Mouse (Mus musculus) kidney, embryonic 16.5 days (tissue): ENCODE data around the gene Pde8a. TPM values are rescaled to one million over a fixed set of nuclear protein-coding genes. Genes with fewer than 3 reads are reported as not detected.

Source experiments
- ATAC-seq: fragments of 200-750 bp; cut with Nextera tagmentation; 2 replicates; pipeline ENCODE4 v1.8.0; 2017; ENCODE audit warnings: moderate TSS enrichment; ENCODE audit not compliant: low FRiP score, low TSS enrichment
- H3K27ac ChIP-seq: fragments of 300-500 bp; sonication (generic); 2 replicates; pipeline ENCODE4 v1.5.1; 2014; ENCODE audit warnings: low read length
- H3K27me3 ChIP-seq: fragments of 300-500 bp; sonication (generic); 2 replicates; pipeline ENCODE4 v1.6.1; 2014; ENCODE audit warnings: low read length, control low read depth, mixed read lengths; ENCODE audit not compliant: insufficient read depth
- H3K36me3 ChIP-seq: fragments of 300-500 bp; sonication (generic); 2 replicates; pipeline ENCODE4 v1.6.1; 2014; ENCODE audit warnings: low read length, control low read depth, mixed read lengths; ENCODE audit not compliant: insufficient read depth
- H3K4me1 ChIP-seq: fragments of 300-500 bp; sonication (generic); 2 replicates; pipeline ENCODE4 v1.6.1; 2014; ENCODE audit warnings: low read length, control low read depth, mixed read lengths; ENCODE audit not compliant: insufficient read depth
- H3K4me2 ChIP-seq: fragments of 300-500 bp; sonication (generic); replicated peaks from 2 replicates; pipeline ENCODE4 v1.6.1; 2014; ENCODE audit warnings: low read depth, low read length
- H3K4me3 ChIP-seq: fragments of 300-500 bp; sonication (generic); 2 replicates; pipeline ENCODE4 v1.5.1; 2014; ENCODE audit warnings: mild to moderate bottlenecking, low read length
- H3K9ac ChIP-seq: fragments of 300-500 bp; sonication (generic); replicated peaks from 2 replicates; pipeline ENCODE4 v1.6.1; 2014; ENCODE audit warnings: low read length
- H3K9me3 ChIP-seq: fragments of 300-500 bp; sonication (generic); 2 replicates; pipeline ENCODE4 v1.6.1; 2016; ENCODE audit warnings: low read length, control low read depth
- WGBS: fragments of 180-500 bp; shearing (Covaris S2); extraction: QIAGEN DNeasy Blood & Tissue Kit; methylation state at CpG from one replicate; pipeline ENCODE4 v1.1.7; 2014; 5-methylcytosine and 5-hydroxymethylcytosine counted together
- polyA plus RNA-seq: library from polyadenylated mRNA; unstranded; fragments of >200 nt; fragmentation: Nextera tagmentation; extraction: Ambion mirVana; gene quantifications from 2 replicates; pipeline ENCODE4 v1.2.1, GENCODE M21; 2015

Gene Pde8a
- polyA plus RNA-seq, 1 experiment from 2014 or later: 5.9 TPM

- Histone ChIP-seq H3K9ac (no peak overlapping the region), H3K4me3 (no peak overlapping the region), H3K27ac (no peak overlapping the region), H3K4me1 (peaks cover under 1% of the 10 kb centered on the region; the same call in 1 of the 2 replicates), H3K9me3 (peaks cover 4% of the 10 kb centered on the region; the same call in 1 of the 2 replicates), H3K36me3 (0 out of 2 replicates have a peak, but pooled peaks cover 2% of the 10 kb centered on the region), H3K4me2 (no peak overlapping the region), H3K27me3 (no peaks in the 10 kb centered on the region)
- no peak for ATAC-seq
- 64% methylated on average over 8 of the region's 8 CpGs for WGBS
Measured at GRCm38 (mm10) chr7:81315583-81315982, 102.2 kb downstream of the Pde8a start.

GRCm38 (mm10) chr7:81319749-81320148, 106.4 kb downstream of the Pde8a start:
- Histone ChIP-seq H3K4me3 (no peak overlapping the region), H3K36me3 (no peaks in the 10 kb centered on the region), H3K9ac (no peak overlapping the region), H3K9me3 (no peaks in the 10 kb centered on the region), H3K27me3 (no peaks in the 10 kb centered on the region), H3K4me1 (peaks cover 6% of the 10 kb centered on the region; the same call in 1 of the 2 replicates), H3K27ac (no peak overlapping the region), H3K4me2 (no peak overlapping the region)
- 0 out of 2 replicates have a peak, but pooled peaks have one; percentile 46 for ATAC-seq
- 54% methylated on average over 6 of the region's 6 CpGs for WGBS

GRCm38 (mm10) chr7:81321776-81322175, 108.4 kb downstream of the Pde8a start:
- H3K4me1 ChIP-seq: peaks cover 6% of the 10 kb centered on the region; the same call in 1 of the 2 replicates
- no peak overlapping the region for H3K27ac ChIP-seq
- H3K36me3 ChIP-seq: no peaks in the 10 kb centered on the region
- H3K4me2 ChIP-seq: no peak overlapping the region
- H3K4me3 ChIP-seq: no peak overlapping the region
- H3K9ac ChIP-seq: no peak overlapping the region
- H3K9me3 ChIP-seq: no peaks in the 10 kb centered on the region
- 79% methylated on average over 5 of the region's 5 CpGs for WGBS
- H3K27me3 ChIP-seq: no peaks in the 10 kb centered on the region
- no peak for ATAC-seq

GRCm38 (mm10) chr7:81326043-81326442, 112.6 kb downstream of the Pde8a start:
- no peak overlapping the region for H3K4me2 ChIP-seq

GRCm38 (mm10) chr7:81326859-81327258, 113.5 kb downstream of the Pde8a start:
- Histone ChIP-seq H3K4me2 (no peak overlapping the region), H3K4me3 (no peak overlapping the region), H3K27me3 (no peaks in the 10 kb centered on the region), H3K9me3 (no peaks in the 10 kb centered on the region), H3K4me1 (no peaks in the 10 kb centered on the region), H3K36me3 (peaks cover 13% of the 10 kb centered on the region; the same call in 1 of the 2 replicates), H3K27ac (no peak overlapping the region), H3K9ac (no peak overlapping the region)
- 85% methylated on average over 6 of the region's 6 CpGs for WGBS
- ATAC-seq: no peak

More at GRCm38 (mm10) chr7:81326043-81326442, 112.6 kb downstream of the Pde8a start:
- Histone ChIP-seq H3K9me3 (no peaks in the 10 kb centered on the region), H3K4me1 (peaks cover under 1% of the 10 kb centered on the region; the same call in 1 of the 2 replicates), H3K27me3 (no peaks in the 10 kb centered on the region), H3K9ac (no peak overlapping the region), H3K36me3 (peaks cover 12% of the 10 kb centered on the region; the same call in 1 of the 2 replicates), H3K4me3 (no peak overlapping the region), H3K27ac (no peak overlapping the region)
- WGBS: 87% methylated on average over 12 of the region's 12 CpGs
- no peak for ATAC-seq

GRCm38 (mm10) chr7:81327661-81328060, 114.3 kb downstream of the Pde8a start:
- peaks cover 19% of the 10 kb centered on the region for H3K36me3 ChIP-seq
- 81% methylated on average over 10 of the region's 10 CpGs for WGBS
- no peak overlapping the region for H3K9ac ChIP-seq
- no peaks in the 10 kb centered on the region for H3K9me3 ChIP-seq
- no peaks in the 10 kb centered on the region for H3K4me1 ChIP-seq
- ATAC-seq: no peak
- H3K27ac ChIP-seq: no peak overlapping the region
- no peaks in the 10 kb centered on the region for H3K27me3 ChIP-seq
- H3K4me2 ChIP-seq: no peak overlapping the region
- no peak overlapping the region for H3K4me3 ChIP-seq

- peaks cover 23% of the 10 kb centered on the region for H3K36me3 ChIP-seq
Measured at GRCm38 (mm10) chr7:81330767-81331166, 117.4 kb downstream of the Pde8a start.

GRCm38 (mm10) chr7:81331851-81332250, 118.5 kb downstream of the Pde8a start:
- no peaks in the 10 kb centered on the region for H3K9me3 ChIP-seq
- no peak overlapping the region for H3K4me2 ChIP-seq
- no peak overlapping the region for H3K9ac ChIP-seq
- H3K27ac ChIP-seq: no peak overlapping the region
- no peak overlapping the region for H3K4me3 ChIP-seq
- H3K36me3 ChIP-seq: peaks cover 23% of the 10 kb centered on the region
- H3K27me3 ChIP-seq: no peaks in the 10 kb centered on the region
- WGBS: 62% methylated on average over 7 of the region's 7 CpGs
- no peaks in the 10 kb centered on the region for H3K4me1 ChIP-seq
- ATAC-seq: 0 out of 2 replicates have a peak, but pooled peaks have one; percentile 46

More at GRCm38 (mm10) chr7:81330767-81331166, 117.4 kb downstream of the Pde8a start:
- Histone ChIP-seq H3K27ac (no peak overlapping the region), H3K4me2 (no peak overlapping the region), H3K27me3 (no peaks in the 10 kb centered on the region), H3K9ac (no peak overlapping the region), H3K9me3 (no peaks in the 10 kb centered on the region), H3K4me1 (no peaks in the 10 kb centered on the region), H3K4me3 (no peak overlapping the region)
- WGBS: 38% methylated on average over 3 of the region's 3 CpGs
- no peak for ATAC-seq

GRCm38 (mm10) chr7:81335705-81336431, 122.5 kb downstream of the Pde8a start:
- WGBS: 76% methylated on average over 18 of the region's 18 CpGs
- Histone ChIP-seq H3K27ac (peak overlapping the region; percentile 52), H3K4me2 (no peak overlapping the region), H3K4me1 (no peaks in the 10 kb centered on the region), H3K9ac (no peak overlapping the region), H3K27me3 (no peaks in the 10 kb centered on the region), H3K9me3 (no peaks in the 10 kb centered on the region), H3K36me3 (peaks cover 43% of the 10 kb centered on the region), H3K4me3 (no peak overlapping the region)
- ATAC-seq: peak; percentile 23; the same call in 1 of the 2 replicates

- 49% methylated on average over 8 of the region's 8 CpGs for WGBS
- Histone ChIP-seq H3K4me1 (no peaks in the 10 kb centered on the region), H3K9me3 (no peaks in the 10 kb centered on the region), H3K4me2 (no peak overlapping the region), H3K27ac (peak overlapping the region; percentile 21), H3K36me3 (peaks cover 47% of the 10 kb centered on the region), H3K9ac (no peak overlapping the region), H3K4me3 (no peak overlapping the region), H3K27me3 (no peaks in the 10 kb centered on the region)
- no peak for ATAC-seq
Measured at GRCm38 (mm10) chr7:81336432-81336786, 123.0 kb downstream of the Pde8a start.
